Mouse (Mus musculus) intestine, embryonic 16.5 days (tissue): Measurements from ENCODE around the gene Zbtb6. TPM values are rescaled to one million over a fixed set of nuclear protein-coding genes. Genes with fewer than 3 reads are reported as not detected.

Experiments
- ATAC-seq: fragments of 200-750 bp; cut with Nextera tagmentation; 2 replicates; pipeline ENCODE4 v1.8.0; 2017; ENCODE audit warnings: moderate TSS enrichment, moderate library complexity
- H3K27ac ChIP-seq: fragments of 300-500 bp; sonication (generic); 2 replicates; pipeline ENCODE4 v1.5.1; 2014; ENCODE audit warnings: mild to moderate bottlenecking, low read length
- H3K27me3 ChIP-seq: fragments of 300-500 bp; sonication (generic); replicated peaks from 2 replicates; pipeline ENCODE4 v1.6.1; 2014; ENCODE audit warnings: low read length, control low read depth, mixed read lengths; ENCODE audit not compliant: control insufficient read depth, insufficient read depth
- H3K36me3 ChIP-seq: fragments of 300-500 bp; sonication (generic); 2 replicates; pipeline ENCODE4 v1.6.1; 2014; ENCODE audit warnings: low read length, control low read depth; ENCODE audit not compliant: control insufficient read depth, insufficient read depth
- H3K4me1 ChIP-seq: fragments of 300-500 bp; sonication (generic); 2 replicates; pipeline ENCODE4 v1.6.1; 2014; ENCODE audit warnings: low read length, control low read depth, mixed read lengths; ENCODE audit not compliant: control insufficient read depth, insufficient read depth
- H3K4me2 ChIP-seq: fragments of 300-500 bp; sonication (generic); 2 replicates; pipeline ENCODE4 v1.6.1; 2014; ENCODE audit warnings: low read depth, low read length, control low read depth
- H3K4me3 ChIP-seq: fragments of 300-500 bp; sonication (generic); 2 replicates; pipeline ENCODE4 v1.5.1; 2014; ENCODE audit warnings: mild to moderate bottlenecking, low read length
- H3K9ac ChIP-seq: fragments of 300-500 bp; sonication (generic); 2 replicates; pipeline ENCODE4 v1.6.1; 2014; ENCODE audit warnings: low read depth, low read length
- H3K9me3 ChIP-seq: fragments of 300-500 bp; sonication (generic); 2 replicates; pipeline ENCODE4 v1.6.1; 2016; ENCODE audit warnings: low read length, control low read depth; ENCODE audit not compliant: control insufficient read depth
- WGBS: fragments of 180-500 bp; shearing (Covaris S2); extraction: QIAGEN DNeasy Blood & Tissue Kit; methylation state at CpG from one replicate; pipeline ENCODE4 v1.1.7; 2014; 5-methylcytosine and 5-hydroxymethylcytosine counted together
- polyA plus RNA-seq: library from polyadenylated mRNA; unstranded; fragments of >200 nt; fragmentation: Nextera tagmentation; extraction: Ambion mirVana; gene quantifications from 2 replicates; pipeline ENCODE4 v1.2.1, GENCODE M21; 2015

Zbtb6 gene
- polyA plus RNA-seq, 1 experiment from 2014 or later, result 6.1 TPM

DNA sequence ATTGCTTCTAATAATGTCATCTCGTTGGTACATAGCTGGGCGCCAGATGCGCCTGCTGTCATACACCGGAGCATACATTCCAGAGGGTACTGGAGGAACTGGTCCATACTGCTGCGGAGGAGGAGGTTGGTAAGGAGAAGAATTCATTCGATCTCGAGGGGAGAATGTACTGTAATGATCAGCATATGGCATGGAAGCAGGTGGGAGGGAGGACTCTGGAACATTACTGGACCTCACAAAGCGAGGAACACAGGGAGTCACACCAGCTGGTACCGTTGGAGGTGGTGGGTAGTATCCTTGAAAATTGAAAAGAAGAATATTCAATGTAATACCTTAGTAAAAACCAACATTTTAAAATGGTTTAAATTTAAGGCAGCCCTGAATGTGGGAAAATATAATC is 60.0 kb downstream of the Zbtb6 start:
- Histone ChIP-seq H3K4me3 (no peak overlapping the region), H3K36me3 (0 out of 2 replicates have a peak, but pooled peaks cover 6% of the 10 kb centered on the region), H3K27ac (no peak overlapping the region), H3K27me3 (no peaks in the 10 kb centered on the region), H3K9ac (no peak overlapping the region), H3K4me2 (no peak overlapping the region), H3K9me3 (no peaks in the 10 kb centered on the region), H3K4me1 (no peaks in the 10 kb centered on the region)
- no peak for ATAC-seq
- WGBS, result 96% methylated on average over 9 of the region's 9 CpGs

DNA sequence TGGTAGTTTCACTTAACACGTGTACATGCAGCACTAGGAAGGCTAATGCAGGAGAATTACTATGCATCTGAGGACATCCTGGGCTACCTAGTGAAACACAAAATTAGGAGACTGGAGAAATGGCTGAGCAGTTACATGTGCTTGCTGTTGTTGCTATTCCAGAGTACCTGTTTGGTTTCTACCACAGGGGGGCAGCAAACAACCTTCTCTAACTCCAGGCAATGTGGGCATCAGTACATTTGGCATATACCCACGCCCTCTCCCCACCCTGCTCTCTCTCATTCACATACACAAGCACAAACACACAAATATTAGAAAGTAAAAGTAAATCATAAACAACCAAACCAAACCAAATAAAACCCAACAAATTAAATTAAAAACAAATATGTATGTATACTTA is 62.8 kb downstream of the Zbtb6 start:
- Histone ChIP-seq H3K4me1 (no peaks in the 10 kb centered on the region), H3K4me2 (no peak overlapping the region), H3K4me3 (no peak overlapping the region), H3K9ac (no peak overlapping the region), H3K27ac (no peak overlapping the region), H3K9me3 (no peaks in the 10 kb centered on the region), H3K27me3 (no peaks in the 10 kb centered on the region), H3K36me3 (0 out of 2 replicates have a peak, but pooled peaks cover 8% of the 10 kb centered on the region)
- ATAC-seq, result no peak
- 56% methylated on average over 2 of the region's 2 CpGs for WGBS

DNA sequence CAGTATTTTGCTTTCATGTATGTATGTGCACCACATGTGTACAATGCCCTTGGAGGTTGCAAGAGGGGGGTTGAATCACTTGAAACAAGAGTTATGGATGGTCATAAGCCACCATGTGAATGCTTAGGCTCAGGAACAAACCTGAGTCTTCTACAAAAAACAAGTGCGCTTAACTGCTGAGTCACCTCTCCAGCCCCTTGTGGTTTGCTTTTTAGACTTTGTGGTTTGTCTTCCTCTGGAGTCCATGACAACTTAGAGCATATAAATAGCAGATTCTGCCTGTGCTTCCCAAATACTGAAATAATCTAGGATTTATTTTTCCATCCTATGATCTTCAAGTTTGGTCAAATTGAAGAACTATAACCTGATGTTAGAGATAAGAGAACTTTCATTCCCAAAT is 67.0 kb downstream of the Zbtb6 start:
- Histone ChIP-seq H3K4me3 (no peak overlapping the region), H3K36me3 (0 out of 2 replicates have a peak, but pooled peaks cover 2% of the 10 kb centered on the region), H3K9me3 (no peaks in the 10 kb centered on the region), H3K27me3 (no peaks in the 10 kb centered on the region), H3K27ac (no peak overlapping the region), H3K4me1 (no peaks in the 10 kb centered on the region), H3K4me2 (no peak overlapping the region), H3K9ac (no peak overlapping the region)
- whole genome bisulfite sequencing, result 95% methylated on average over 1 of the region's 1 CpGs
- ATAC-seq, result no peak

Other genes with a start within 250 kb of the Zbtb6 start
- gene Olfr366, start 231.6 kb downstream of the Zbtb6 start, polyA plus RNA-seq, result not detected in 2 replicates
- not detected in 2 replicates for gene Olfr368, start 116.7 kb downstream of the Zbtb6 start, polyA plus RNA-seq
- 30.1 and 30.6 TPM in 2 replicates for gene Pdcl, start 83.8 kb downstream of the Zbtb6 start, polyA plus RNA-seq
- 8.3 and 8.6 TPM in 2 replicates for gene Rc3h2, start 20.3 kb downstream of the Zbtb6 start, polyA plus RNA-seq
- gene Zbtb26, start within 50 bp of the Zbtb6 start, polyA plus RNA-seq, result 4.2 and 4.5 TPM in 2 replicates
- gene Rabgap1, start 108 bp upstream of the Zbtb6 start, polyA plus RNA-seq, result 23.3 and 27.2 TPM in 2 replicates
- gene Gpr21, start 73.2 kb upstream of the Zbtb6 start, polyA plus RNA-seq, result 0.46 and 0.64 TPM in 2 replicates